Mouse (Mus musculus) midbrain, embryonic 14.5 days (tissue): ENCODE measurements around the gene Zdhhc8. TPM values are rescaled to one million over a fixed set of nuclear protein-coding genes. Genes with fewer than 3 reads are reported as not detected.

ENCODE experiments used
- ATAC-seq: fragments of 200-750 bp; cut with Nextera tagmentation; 2 replicates; pipeline ENCODE4 v1.8.0; 2017; ENCODE audit warnings: moderate number of reproducible peaks, moderate library complexity; ENCODE audit not compliant: low FRiP score, low TSS enrichment
- DNase-seq: peaks from one replicate; pipeline ENCODE4 v3.0.0-alpha.2; 2015
- H3K27ac ChIP-seq: fragments of 300-500 bp; sonication (generic); replicated peaks from 2 replicates; pipeline ENCODE4 v1.5.1; 2014; ENCODE audit warnings: mild to moderate bottlenecking, low read depth, low read length, moderate library complexity
- H3K27me3 ChIP-seq: fragments of 300-500 bp; sonication (generic); 2 replicates; pipeline ENCODE4 v1.6.1; 2014; ENCODE audit warnings: low read length, control low read depth, mixed read lengths; ENCODE audit not compliant: control insufficient read depth, insufficient read depth
- H3K36me3 ChIP-seq: fragments of 300-500 bp; sonication (generic); 2 replicates; pipeline ENCODE4 v1.6.1; 2014; ENCODE audit warnings: low read length, control low read depth; ENCODE audit not compliant: control insufficient read depth, insufficient read depth
- H3K4me1 ChIP-seq: fragments of 300-500 bp; sonication (generic); 2 replicates; pipeline ENCODE4 v1.6.1; 2014; ENCODE audit warnings: mild to moderate bottlenecking, antibody characterized with exemption, low read length, control low read depth; ENCODE audit not compliant: control insufficient read depth, insufficient read depth
- H3K4me2 ChIP-seq: fragments of 300-500 bp; sonication (generic); 2 replicates; pipeline ENCODE4 v1.6.1; 2014; ENCODE audit warnings: mild to moderate bottlenecking, low read length, moderate library complexity
- H3K4me3 ChIP-seq: fragments of 300-500 bp; sonication (generic); replicated peaks from 2 replicates; pipeline ENCODE4 v1.5.1; 2014; ENCODE audit warnings: low read depth, low read length
- H3K9ac ChIP-seq: fragments of 300-500 bp; sonication (generic); replicated peaks from 2 replicates; pipeline ENCODE4 v1.6.1; 2014; ENCODE audit warnings: mild to moderate bottlenecking, low read length, moderate library complexity
- H3K9me3 ChIP-seq: fragments of 300-500 bp; sonication (generic); 2 replicates; pipeline ENCODE4 v1.6.1; 2016; ENCODE audit warnings: low read length, control low read depth, mixed read lengths; ENCODE audit not compliant: control insufficient read depth
- WGBS: fragments of 180-500 bp; shearing (Covaris S2); extraction: QIAGEN DNeasy Blood & Tissue Kit; methylation state at CpG from one replicate; pipeline ENCODE4 v1.1.7; 2014; 5-methylcytosine and 5-hydroxymethylcytosine counted together
- polyA plus RNA-seq: library from polyadenylated mRNA; unstranded; fragments of >200 nt; fragmentation: Nextera tagmentation; extraction: Ambion mirVana; gene quantifications from 2 replicates; pipeline ENCODE4 v1.2.1, GENCODE M21; 2014

Gene Zdhhc8
- 13.8 and 13.9 TPM in 2 replicates for polyA plus RNA-seq

GRCm38 (mm10) chr16:18234671-18235388, at the start of gene Zdhhc8:
Zdhhc8 (minus strand) TSS chr16:18235136.
- H3K27ac ChIP-seq: peak within 1 kb of the TSS; percentile 93
- H3K36me3 ChIP-seq: peaks cover 23% of the 10 kb centered on the region
- H3K27me3 ChIP-seq: no peaks in the 10 kb centered on the region
- DNase-seq: peak; percentile 91
- H3K9me3 ChIP-seq: no peaks in the 10 kb centered on the region
- peak within 1 kb of the TSS; percentile 88 for H3K9ac ChIP-seq
- ATAC-seq: peak; percentile 82
- peak within 1 kb of the TSS; percentile 84 for H3K4me3 ChIP-seq
- under 1% methylated on average over 77 of the region's 79 CpGs for whole genome bisulfite sequencing
- H3K4me2 ChIP-seq: peak within 1 kb of the TSS; percentile 58
- peaks cover 23% of the 10 kb centered on the region for H3K4me1 ChIP-seq

DNA sequence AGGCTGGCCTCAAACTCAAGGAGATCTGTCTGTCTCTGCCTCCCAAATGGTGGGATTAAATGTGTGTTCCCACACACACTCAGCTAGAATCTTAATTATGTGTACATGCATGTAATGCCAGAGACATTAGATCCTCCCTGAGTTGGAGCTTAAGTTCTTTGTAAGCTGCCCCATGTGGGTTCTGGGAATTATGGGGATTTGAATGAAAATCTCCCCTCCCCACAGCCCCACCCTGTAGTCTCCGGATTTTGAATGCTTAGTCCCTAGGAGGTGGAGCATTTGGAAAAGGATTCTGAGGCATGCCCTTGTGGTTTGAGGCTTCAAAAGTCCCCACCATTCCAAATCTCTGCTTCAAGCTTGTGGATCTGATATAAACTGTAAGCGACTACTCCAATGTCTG, 40.2 kb upstream of the Zdhhc8 start:
- H3K4me3 ChIP-seq: no peak overlapping the region
- H3K36me3 ChIP-seq: peaks cover 88% of the 10 kb centered on the region
- no peak overlapping the region for H3K9ac ChIP-seq
- H3K4me2 ChIP-seq: no peak overlapping the region
- H3K27ac ChIP-seq: no peak overlapping the region
- DNase-seq: no peak
- no peak for ATAC-seq
- 61% methylated on average over 2 of the region's 2 CpGs for WGBS
- no peaks in the 10 kb centered on the region for H3K9me3 ChIP-seq
- H3K27me3 ChIP-seq: no peaks in the 10 kb centered on the region
- H3K4me1 ChIP-seq: no peaks in the 10 kb centered on the region

- H3K9ac ChIP-seq: no peak overlapping the region
- no peak overlapping the region for H3K4me2 ChIP-seq
- no peaks in the 10 kb centered on the region for H3K4me1 ChIP-seq
- H3K27ac ChIP-seq: no peak overlapping the region
- H3K9me3 ChIP-seq: no peaks in the 10 kb centered on the region
- WGBS: 91% methylated on average over 5 of the region's 5 CpGs
- no peaks in the 10 kb centered on the region for H3K27me3 ChIP-seq
- no peak overlapping the region for H3K4me3 ChIP-seq
- peaks cover 88% of the 10 kb centered on the region for H3K36me3 ChIP-seq
- ATAC-seq: no peak
- DNase-seq: peak; percentile 45
Measured at GRCm38 (mm10) chr16:18268182-18268581, 33.2 kb upstream of the Zdhhc8 start.

- peaks cover 81% of the 10 kb centered on the region for H3K36me3 ChIP-seq
- no peak for ATAC-seq
- no peaks in the 10 kb centered on the region for H3K9me3 ChIP-seq
- DNase-seq: no peak
- no peaks in the 10 kb centered on the region for H3K27me3 ChIP-seq
- no peaks in the 10 kb centered on the region for H3K4me1 ChIP-seq
- no peak overlapping the region for H3K9ac ChIP-seq
- no peak overlapping the region for H3K4me2 ChIP-seq
- no peak overlapping the region for H3K27ac ChIP-seq
- H3K4me3 ChIP-seq: no peak overlapping the region
- WGBS: 73% methylated on average over 2 of the region's 2 CpGs
Measured at GRCm38 (mm10) chr16:18265024-18265423, 30.1 kb upstream of the Zdhhc8 start.

GRCm38 (mm10) chr16:18258221-18258620, 23.3 kb upstream of the Zdhhc8 start, which contains the start of gene Gm49776:
Gm49776 (minus strand) TSS chr16:18258321.
- no peak for ATAC-seq
- no peaks in the 10 kb centered on the region for H3K9me3 ChIP-seq
- H3K36me3 ChIP-seq: peaks cover 91% of the 10 kb centered on the region
- no peak within 1 kb of the TSS for H3K4me3 ChIP-seq
- H3K4me1 ChIP-seq: no peaks in the 10 kb centered on the region
- H3K4me2 ChIP-seq: no peak within 1 kb of the TSS
- no peaks in the 10 kb centered on the region for H3K27me3 ChIP-seq
- no peak for DNase-seq
- H3K9ac ChIP-seq: no peak within 1 kb of the TSS
- WGBS: 97% methylated on average over 2 of the region's 2 CpGs
- H3K27ac ChIP-seq: no peak within 1 kb of the TSS

- H3K27ac ChIP-seq: no peak overlapping the region
- DNase-seq (no peak), ATAC-seq (no peak)
- no peak overlapping the region for H3K9ac ChIP-seq
- peaks cover 86% of the 10 kb centered on the region for H3K36me3 ChIP-seq
- no peaks in the 10 kb centered on the region for H3K9me3 ChIP-seq
- H3K27me3 ChIP-seq: no peaks in the 10 kb centered on the region
- peaks cover 20% of the 10 kb centered on the region for H3K4me1 ChIP-seq
- WGBS: 90% methylated on average over 1 of the region's 1 CpGs
- H3K4me2 ChIP-seq: no peak overlapping the region
- H3K4me3 ChIP-seq: no peak overlapping the region
Measured at GRCm38 (mm10) chr16:18253866-18254265, 18.9 kb upstream of the Zdhhc8 start.

- peaks cover 20% of the 10 kb centered on the region for H3K4me1 ChIP-seq
- H3K4me2 ChIP-seq: no peak overlapping the region
- no peaks in the 10 kb centered on the region for H3K9me3 ChIP-seq
- H3K4me3 ChIP-seq: no peak overlapping the region
- H3K9ac ChIP-seq: no peak overlapping the region
- H3K27ac ChIP-seq: no peak overlapping the region
- peaks cover 77% of the 10 kb centered on the region for H3K36me3 ChIP-seq
- no peaks in the 10 kb centered on the region for H3K27me3 ChIP-seq
- DNase-seq (no peak), ATAC-seq (no peak)
- WGBS: 89% methylated on average over 6 of the region's 6 CpGs
Measured at GRCm38 (mm10) chr16:18252736-18253135, 17.8 kb upstream of the Zdhhc8 start.

DNA sequence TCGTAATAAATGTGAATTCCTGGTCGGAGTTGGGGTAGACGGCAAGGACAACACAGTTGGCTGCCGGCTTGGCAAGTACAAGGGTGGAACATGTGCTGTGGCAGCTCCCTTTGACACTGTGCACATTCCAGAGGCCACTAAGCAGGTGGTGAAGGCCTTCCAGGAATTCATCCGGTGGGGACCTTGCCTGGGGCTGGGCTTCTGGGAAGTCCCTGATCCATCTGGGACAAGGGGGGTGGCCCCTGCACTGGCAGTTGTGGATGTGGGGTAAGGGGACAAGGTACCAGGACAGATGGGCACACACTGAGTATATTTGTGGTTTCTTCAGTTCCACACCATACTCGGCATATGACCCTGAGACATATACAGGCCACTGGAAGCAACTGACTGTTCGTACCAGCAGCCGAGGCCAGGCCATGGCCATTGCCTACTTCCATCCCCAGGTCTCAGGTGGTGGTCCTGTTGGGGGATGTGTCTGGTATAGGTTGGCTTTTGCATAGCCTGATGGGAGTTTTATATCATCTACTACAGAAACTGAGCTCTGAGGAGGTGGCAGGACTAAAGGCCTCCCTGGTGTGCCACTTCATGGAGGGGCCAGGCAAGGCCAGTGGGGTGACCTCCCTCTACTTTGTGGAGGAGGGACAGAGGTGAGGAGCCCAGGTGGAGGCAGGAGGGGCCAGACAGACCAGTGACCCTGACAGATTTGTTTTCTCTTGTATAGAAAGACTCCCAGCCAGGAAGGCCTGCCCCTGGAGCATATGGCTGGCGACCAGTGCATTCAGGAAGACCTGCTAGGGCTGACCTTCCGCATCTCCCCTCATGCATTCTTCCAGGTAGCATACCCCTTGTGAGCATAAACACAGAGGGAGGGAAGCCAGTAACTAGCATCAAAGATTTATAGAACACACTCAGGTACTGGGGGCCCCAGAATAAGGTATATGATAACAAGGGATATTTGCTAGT, 16.2 kb upstream of the Zdhhc8 start:
- 0 out of 2 replicates have a peak overlapping the region, but pooled peaks have one; percentile 88 for H3K4me3 ChIP-seq
- H3K27ac ChIP-seq: no peak overlapping the region
- peaks cover 71% of the 10 kb centered on the region for H3K36me3 ChIP-seq
- H3K9ac ChIP-seq: peak overlapping the region; percentile 90
- WGBS: 65% methylated on average over 10 of the region's 10 CpGs
- H3K4me1 ChIP-seq: peaks cover 34% of the 10 kb centered on the region
- H3K4me2 ChIP-seq: peak overlapping the region; percentile 95
- no peaks in the 10 kb centered on the region for H3K27me3 ChIP-seq
- no peaks in the 10 kb centered on the region for H3K9me3 ChIP-seq
- DNase-seq: no peak
- ATAC-seq: no peak
